Mouse (Mus musculus) common myeloid progenitor, adult 5-6 weeks (primary cell): ENCODE data around the gene Il1f5. TPM values are rescaled to one million over a fixed set of nuclear protein-coding genes. Genes with fewer than 3 reads are reported as not detected.

ENCODE experiments used
- ATAC-seq: replicated peaks from 2 replicates; pipeline ENCODE4 v1.8.0; 2016; ENCODE audit warnings: low read depth, mild to moderate bottlenecking, moderate TSS enrichment, inconsistent platforms; ENCODE audit not compliant: poor library complexity, severe bottlenecking
- total RNA-seq: library from RNA; stranded (forward); fragments of 200-1000, 187-1606 nt; gene quantifications from 2 replicates; pipeline ENCODE4 v1.2.3, GENCODE M21; 2017

Il1f5 gene
- not detected in 2 replicates for total RNA-seq

GRCm38 (mm10) chr2:24276654-24277053, at the start of gene Il1f5:
TSS of gene Il1f5 (plus strand) at chr2:24276954.
- no peak for ATAC-seq

- ATAC-seq: no peak
Observed at GRCm38 (mm10) chr2:24227191-24227590, 49.6 kb upstream of the Il1f5 start.

DNA sequence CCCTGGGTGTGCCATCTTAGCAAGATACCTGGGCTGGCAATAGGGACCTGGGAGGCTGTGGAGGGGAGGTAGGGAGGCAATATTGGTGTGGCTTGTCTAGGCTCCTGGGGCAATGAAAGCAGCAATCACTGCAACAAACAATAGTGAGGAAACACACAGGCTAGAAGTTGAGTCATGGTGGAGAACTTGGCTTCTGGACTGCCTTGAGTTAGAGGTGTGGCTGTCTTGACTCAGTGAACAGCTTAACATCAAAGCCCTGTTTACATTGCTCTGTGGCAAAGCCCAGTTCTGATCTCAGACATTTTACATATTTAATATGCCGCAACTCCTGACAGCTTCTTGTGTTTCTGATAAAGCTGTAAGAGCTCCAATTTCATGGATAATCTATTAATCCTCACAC, 9.3 kb upstream of the Il1f5 start:
- ATAC-seq: no peak

GRCm38 (mm10) chr2:24273619-24274018, 3.1 kb upstream of the Il1f5 start:
- ATAC-seq: no peak

- ATAC-seq: no peak
Observed at GRCm38 (mm10) chr2:24275146-24275545, 1.6 kb upstream of the Il1f5 start.

- no peak for ATAC-seq
Observed at GRCm38 (mm10) chr2:24290896-24291295, 14.1 kb downstream of the Il1f5 start, which contains the start of gene Il1f10. TSS of gene Il1f10 (plus strand) at chr2:24291196.

- no peak for ATAC-seq
Observed at GRCm38 (mm10) chr2:24294616-24295015, 17.9 kb downstream of the Il1f5 start.

DNA sequence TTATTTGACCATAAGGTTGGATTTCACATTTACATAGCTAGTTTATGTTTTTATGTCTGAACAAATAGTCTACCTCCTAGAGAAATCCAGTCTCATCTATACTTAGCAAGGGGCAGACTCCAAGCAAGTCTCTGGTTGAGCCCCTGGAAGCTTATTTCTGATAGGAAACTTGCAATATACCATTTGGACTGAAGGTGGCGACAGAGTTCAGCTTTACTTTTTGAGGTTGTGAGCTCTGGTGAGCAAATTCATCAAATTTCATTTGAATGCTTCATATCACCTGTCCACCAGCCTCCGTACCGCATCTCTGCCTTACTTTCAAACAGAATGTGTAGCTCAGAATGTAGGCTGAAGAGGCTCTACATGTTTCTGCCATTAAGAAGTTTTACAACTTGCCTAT, 20.1 kb downstream of the Il1f5 start:
- ATAC-seq: peak; percentile 82

DNA sequence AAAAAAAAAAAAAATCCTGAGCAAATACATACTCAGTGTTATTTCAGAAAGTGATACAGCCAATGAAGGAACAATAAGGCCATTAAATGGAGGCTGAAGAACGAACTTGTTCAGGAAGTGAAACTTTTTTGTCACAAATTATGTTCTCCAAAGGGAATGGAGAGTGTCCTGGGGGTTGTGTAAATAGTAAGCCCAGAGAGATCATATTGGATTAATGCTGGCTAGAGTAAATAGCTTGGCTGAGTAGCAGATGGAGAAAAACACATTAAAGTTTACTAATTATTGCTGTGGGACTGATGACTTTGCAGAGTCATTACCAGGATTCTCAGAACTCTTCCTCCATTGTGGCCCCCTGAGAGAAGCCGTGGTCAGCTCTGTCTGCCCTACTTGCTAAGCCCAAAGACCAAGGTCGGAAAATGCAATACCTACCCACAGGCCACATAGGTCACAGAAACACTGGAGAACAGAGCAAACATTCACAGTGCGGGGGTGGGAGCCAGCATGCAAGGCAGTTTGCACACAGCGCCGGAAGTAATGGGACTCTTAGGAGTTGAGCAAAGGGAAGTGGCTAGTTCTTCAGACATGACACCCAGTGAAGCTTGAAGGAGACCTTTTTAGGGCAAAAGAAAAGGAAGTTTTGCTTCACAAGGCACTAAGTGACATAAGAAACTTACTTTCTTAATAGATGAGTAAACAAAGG, 34.7 kb downstream of the Il1f5 start:
- peak; percentile 89 for ATAC-seq

GRCm38 (mm10) chr2:24316919-24317318, 40.2 kb downstream of the Il1f5 start:
- no peak for ATAC-seq

DNA sequence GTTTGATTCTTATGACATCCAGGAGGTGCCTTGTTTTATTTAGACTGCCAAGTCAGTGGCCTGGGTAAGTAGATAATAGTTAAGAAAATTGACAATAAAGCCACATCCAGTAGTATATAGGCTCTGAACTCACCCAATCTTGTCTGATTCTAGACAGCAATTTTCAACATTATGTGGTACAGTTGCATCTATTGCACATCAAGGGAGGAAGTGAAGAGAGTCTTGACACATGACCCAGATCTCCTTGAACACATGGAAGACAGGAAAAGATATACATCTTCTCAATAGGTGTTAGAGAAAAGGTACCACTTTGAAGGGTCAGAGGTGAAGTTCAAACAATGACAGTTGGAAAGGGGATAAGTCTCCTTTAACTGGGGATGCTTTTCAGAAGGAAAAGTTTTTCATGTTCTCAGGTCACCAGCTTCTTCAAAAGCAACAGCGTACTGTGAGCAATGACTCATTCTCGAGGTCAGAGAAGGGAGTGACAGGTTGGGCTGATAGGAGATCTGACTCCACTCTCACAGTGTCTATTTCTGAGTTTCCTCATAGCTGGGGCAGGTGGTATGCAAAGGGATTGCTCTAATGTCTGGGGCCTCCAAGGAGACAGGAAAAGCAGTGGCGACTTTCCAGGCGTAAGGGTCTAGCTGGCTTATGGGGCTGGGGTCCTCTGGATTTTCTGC, 41.3 kb downstream of the Il1f5 start:
- 0 out of 2 replicates have a peak, but pooled peaks have one; percentile 36 for ATAC-seq

Other genes starting within 250 kb of the Il1f5 start
- gene Hnmt, start 227.6 kb upstream of the Il1f5 start, total RNA-seq: 13.0 and 35.1 TPM in 2 replicates
- gene Tbpl2, start 180.4 kb upstream of the Il1f5 start, total RNA-seq: not detected in 2 replicates
- not detected in 2 replicates for gene Il1f8, start 123.8 kb upstream of the Il1f5 start, total RNA-seq
- gene Il1f9, start 90.5 kb upstream of the Il1f5 start, total RNA-seq: 0.24 and 0.50 TPM in 2 replicates
- not detected in 2 replicates for gene Il1f6, start 61.5 kb upstream of the Il1f5 start, total RNA-seq
- not detected in 2 replicates for gene Il1f10, start 14.2 kb downstream of the Il1f5 start, total RNA-seq
- 0.41 TPM in 1 of 2 replicates, not detected in the other for gene Il1rn, start 59.9 kb downstream of the Il1f5 start, total RNA-seq
- gene Psd4, start 90.6 kb downstream of the Il1f5 start, total RNA-seq: 58.1 and 59.1 TPM in 2 replicates
- gene Pax8, start 198.6 kb downstream of the Il1f5 start, total RNA-seq: not detected in 2 replicates